26 mouse cellular contexts compared by ENCODE assay signal in genomic region chr14:33369375-33369774, GRCm38 (mm10).
DNase-seq lines count a peak whose midpoint lies in the region; ATAC-seq lines count a peak whose summit lies in the region.
"Had no signal": no experiment of that assay in that cellular context is flagged by ENCODE, and none has a peak within 500 bp of the region (broad histone marks: within the 10 kb centered on the region; RNA-seq: fewer than 3 reads in every experiment).

No protein-coding gene starts in this region.

- WGBS in liver, embryonic 11.5 days, result 82% methylated on average over 12 of the region's 12 CpGs

- no peaks in the 10 kb centered on the region for H3K9me3 ChIP-seq in liver, embryonic 11.5 days (ENCODE audit: control insufficient read depth, low read length)
- H3K9me3 ChIP-seq: embryonic facial prominence, embryonic 12.5 days; heart, embryonic 15.5 days; intestine, embryonic 15.5 days; limb, embryonic 15.5 days; liver, embryonic 15.5 days; lung, embryonic 15.5 days; midbrain, embryonic 12.5 days; neural tube, embryonic 12.5 days had no signal

- H3K27ac ChIP-seq in liver, embryonic 11.5 days (ENCODE audit: low read depth, low read length), result no peak overlapping the region
- H3K27ac ChIP-seq: embryonic facial prominence, embryonic 12.5 days; gastrocnemius, adult 2 months; heart, adult 2 months; heart, embryonic 15.5 days; intestine, embryonic 15.5 days; kidney, postnatal 0 days; limb, embryonic 15.5 days; liver, embryonic 15.5 days; lung, embryonic 15.5 days; midbrain, embryonic 12.5 days; neural tube, embryonic 12.5 days had no signal

- H3K27me3 ChIP-seq in liver, embryonic 11.5 days (replicated peaks; ENCODE audit: control insufficient read depth, insufficient read depth, low read length), result no peaks in the 10 kb centered on the region
- H3K27me3 ChIP-seq: CH12.LX; embryonic facial prominence, embryonic 12.5 days; intestine, embryonic 15.5 days; limb, embryonic 15.5 days; liver, embryonic 15.5 days; lung, embryonic 15.5 days; midbrain, embryonic 12.5 days; neural tube, embryonic 12.5 days had no signal

- peaks cover 12% of the 10 kb centered on the region for H3K4me1 ChIP-seq in liver, embryonic 11.5 days (replicated peaks; ENCODE audit: control insufficient read depth, insufficient read depth, low read length)

- peak; percentile 51; the same call in 1 of the 2 replicates for ATAC-seq in cerebellum, adult (ENCODE audit: insufficient number of reproducible peaks, low FRiP score, low TSS enrichment)
- no peak for ATAC-seq in liver, embryonic 11.5 days (replicated peaks; ENCODE audit: low FRiP score)
- ATAC-seq in megakaryocyte-erythroid progenitor cell, adult 5-6 weeks (replicated peaks; ENCODE audit: low FRiP score, low TSS enrichment, poor library complexity, severe bottlenecking), result no peak
- ATAC-seq: activated CD4-positive, CD25-positive, alpha-beta regulatory T cell, adult 4 months; forebrain, embryonic 16.5 days had no signal

- H3K9ac ChIP-seq in liver, embryonic 11.5 days (ENCODE audit: low read depth, low read length), result no peak overlapping the region
- H3K9ac ChIP-seq: embryonic facial prominence, embryonic 12.5 days; heart, embryonic 15.5 days; intestine, embryonic 15.5 days; limb, embryonic 15.5 days; liver, embryonic 15.5 days; lung, embryonic 15.5 days; midbrain, embryonic 12.5 days; neural tube, embryonic 12.5 days had no signal

- H3K4me2 ChIP-seq in liver, embryonic 11.5 days, result no peak overlapping the region
- H3K4me2 ChIP-seq: liver, embryonic 15.5 days; lung, embryonic 15.5 days had no signal

- H3K36me3 ChIP-seq in liver, embryonic 11.5 days (ENCODE audit: control insufficient read depth, insufficient read depth, low read length), result no peaks in the 10 kb centered on the region; the same call in 1 of the 2 replicates
- H3K36me3 ChIP-seq: embryonic facial prominence, embryonic 12.5 days; heart, embryonic 15.5 days; intestine, embryonic 15.5 days; limb, embryonic 15.5 days; liver, embryonic 15.5 days; lung, embryonic 15.5 days; midbrain, embryonic 12.5 days; neural tube, embryonic 12.5 days had no signal

- no peak overlapping the region for H3K4me3 ChIP-seq in liver, embryonic 11.5 days (ENCODE audit: low read depth, low read length)
- H3K4me3 ChIP-seq: embryonic facial prominence, embryonic 12.5 days; gastrocnemius, adult 2 months; heart, adult 2 months; intestine, embryonic 15.5 days; limb, embryonic 15.5 days; liver, embryonic 15.5 days; lung, embryonic 15.5 days; midbrain, embryonic 12.5 days; myocyte; neural tube, embryonic 12.5 days had no signal

- no peak for DNase-seq in cerebellum, postnatal 4 days (ENCODE audit: low spot score in 2 of 2)
- peak; percentile 19 for DNase-seq in liver, embryonic 11.5 days (ENCODE audit: low spot score)
- no peak for DNase-seq in liver
- DNase-seq in cerebellum, adult 9-11 months, result peak; percentile 64
- DNase-seq in lung, postnatal 25 days (ENCODE audit: low spot score), result no peak
- DNase-seq: adrenal gland, postnatal 10 days; gastrocnemius, adult 2 months; gastrocnemius, postnatal 36 days; kidney, adult 8-10 months; left cerebral cortex, postnatal 4 days had no signal

Comparison
In these comparisons a context has a peak if more than half of its experiments do, and no peak if none do; other contexts are left out.
1. DNase-seq: peak in liver, embryonic 11.5 days (single experiment) and cerebellum, adult 9-11 months (single experiment); none in cerebellum, postnatal 4 days (0 of 2), liver (single experiment) and lung, postnatal 25 days (single experiment).